ENCODE assay signal across 29 mouse cellular contexts in the genomic region with DNA sequence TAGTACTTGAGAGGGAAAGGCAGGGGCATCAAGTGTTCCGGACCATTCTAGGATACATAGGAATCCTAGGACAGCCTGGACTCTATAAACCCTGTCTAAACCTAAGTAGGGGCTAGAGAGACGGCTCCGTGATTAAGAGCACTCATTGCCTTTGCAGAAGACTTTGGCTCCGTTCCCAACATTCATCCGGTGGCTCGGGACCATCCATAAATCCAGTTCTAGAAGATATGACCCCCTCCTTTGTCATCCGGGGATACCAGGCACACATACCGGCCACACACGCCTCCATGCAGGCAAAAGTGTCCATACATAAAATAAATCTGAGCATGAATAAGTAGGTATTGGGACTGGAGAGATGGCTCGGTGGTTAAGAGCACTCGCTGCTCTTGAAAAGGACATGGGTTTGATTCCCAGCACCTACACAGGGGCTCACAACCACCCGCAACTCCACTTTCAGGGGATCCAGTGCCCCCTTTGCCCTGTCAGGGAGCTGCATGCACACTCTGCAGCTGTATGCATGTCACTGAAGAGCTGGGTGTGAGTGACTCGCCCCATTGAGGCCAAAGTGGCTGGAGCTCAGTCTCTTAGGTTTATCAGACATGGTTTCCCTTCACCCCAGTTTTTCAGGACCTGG. TPM values are rescaled to one million over a fixed set of nuclear protein-coding genes. Genes with fewer than 3 reads are reported as not detected.
DNase-seq lines count a peak whose midpoint lies in the region; ATAC-seq lines count a peak whose summit lies in the region.
"Had no signal": no experiment of that assay in that cellular context is flagged by ENCODE, and none has a peak within 500 bp of the region (broad histone marks: within the 10 kb centered on the region; RNA-seq: fewer than 3 reads in every experiment).

No protein-coding gene starts in this region.

- H3K9me3 ChIP-seq in heart, embryonic 10.5 days = no peaks in the 10 kb centered on the region
- H3K9me3 ChIP-seq in midbrain, embryonic 11.5 days (ENCODE audit: control insufficient read depth, low read length) = no peaks in the 10 kb centered on the region
- H3K9me3 ChIP-seq in midbrain, embryonic 13.5 days = no peaks in the 10 kb centered on the region
- H3K9me3 ChIP-seq: embryonic facial prominence, embryonic 13.5 days; embryonic facial prominence, embryonic 15.5 days; forebrain, embryonic 10.5 days; forebrain, embryonic 12.5 days; G1E had no signal

- ATAC-seq in midbrain, embryonic 11.5 days (ENCODE audit: low FRiP score) = no peak
- no peak for ATAC-seq in midbrain, embryonic 13.5 days
- ATAC-seq: activated CD4-positive, CD25-positive, alpha-beta regulatory T cell, adult 4 months; CD4-positive, CD25-positive, alpha-beta regulatory T cell, adult 4 months; forebrain, embryonic 14.5 days; forebrain, embryonic 16.5 days; Patski had no signal

- no peak overlapping the region for H3K27ac ChIP-seq in heart, embryonic 10.5 days
- no peak overlapping the region for H3K27ac ChIP-seq in midbrain, embryonic 11.5 days (ENCODE audit: low read depth, low read length)
- no peak overlapping the region for H3K27ac ChIP-seq in midbrain, embryonic 13.5 days
- H3K27ac ChIP-seq: embryonic facial prominence, embryonic 13.5 days; embryonic facial prominence, embryonic 15.5 days; forebrain, embryonic 10.5 days; forebrain, embryonic 12.5 days had no signal

- DNase-seq in heart, embryonic 10.5 days (ENCODE audit: low spot score) = peak; percentile 55
- no peak for DNase-seq in heart, postnatal 10 days
- peak; percentile 48 for DNase-seq in kidney, postnatal 10 days
- DNase-seq in kidney, adult 18-20 months = no peak
- peak; percentile 59 for DNase-seq in midbrain, embryonic 11.5 days (ENCODE audit: low spot score, missing footprints)
- DNase-seq: adrenal gland, adult 2 months; adrenal gland, postnatal 10 days; adrenal gland, postnatal 25 days; B cell, adult 2 months; cerebellum, adult 11 months; cerebellum, adult 18-20 months; cerebellum, adult 8-10 months; cerebellum, adult 9-11 months; cerebellum, postnatal 14 days; cerebellum, postnatal 36 days; embryo, embryonic 11 days had no signal

- H3K27me3 ChIP-seq in heart, embryonic 10.5 days (ENCODE audit: insufficient read depth, poor library complexity, severe bottlenecking) = no peaks in the 10 kb centered on the region
- no peaks in the 10 kb centered on the region for H3K27me3 ChIP-seq in midbrain, embryonic 11.5 days (ENCODE audit: control insufficient read depth, insufficient read depth, low read length)
- H3K27me3 ChIP-seq in midbrain, embryonic 13.5 days = no peaks in the 10 kb centered on the region
- H3K27me3 ChIP-seq: CH12.LX; embryonic facial prominence, embryonic 13.5 days; embryonic facial prominence, embryonic 15.5 days; forebrain, embryonic 12.5 days; Patski had no signal

- 92% methylated on average over 13 of the region's 13 CpGs for WGBS in heart, embryonic 10.5 days
- 92% methylated on average over 13 of the region's 13 CpGs for WGBS in midbrain, embryonic 11.5 days
- WGBS in midbrain, embryonic 13.5 days = 92% methylated on average over 13 of the region's 13 CpGs

- peaks cover 12% of the 10 kb centered on the region for H3K4me1 ChIP-seq in heart, embryonic 10.5 days
- 0 out of 2 replicates have a peak, but pooled peaks cover 2% of the 10 kb centered on the region for H3K4me1 ChIP-seq in midbrain, embryonic 11.5 days (ENCODE audit: control insufficient read depth, insufficient read depth, low read length)
- peaks cover 8% of the 10 kb centered on the region for H3K4me1 ChIP-seq in midbrain, embryonic 13.5 days (replicated peaks)

- H3K4me2 ChIP-seq in midbrain, embryonic 11.5 days = no peak overlapping the region
- no peak overlapping the region for H3K4me2 ChIP-seq in midbrain, embryonic 13.5 days (replicated peaks)
- H3K4me2 ChIP-seq: embryonic facial prominence, embryonic 13.5 days; embryonic facial prominence, embryonic 15.5 days; forebrain, embryonic 12.5 days had no signal

- no peak overlapping the region for H3K9ac ChIP-seq in midbrain, embryonic 11.5 days (ENCODE audit: low read length)
- no peak overlapping the region for H3K9ac ChIP-seq in midbrain, embryonic 13.5 days (replicated peaks)
- H3K9ac ChIP-seq: embryonic facial prominence, embryonic 13.5 days; embryonic facial prominence, embryonic 15.5 days; forebrain, embryonic 12.5 days had no signal

- H3K4me3 ChIP-seq in heart, embryonic 10.5 days = no peak overlapping the region
- H3K4me3 ChIP-seq in midbrain, embryonic 11.5 days (ENCODE audit: low read depth, low read length) = no peak overlapping the region
- no peak overlapping the region for H3K4me3 ChIP-seq in midbrain, embryonic 13.5 days (replicated peaks)
- H3K4me3 ChIP-seq: embryonic facial prominence, embryonic 13.5 days; embryonic facial prominence, embryonic 15.5 days; erythroblast, embryonic 14.5 days; forebrain, embryonic 10.5 days; forebrain, embryonic 12.5 days had no signal

- intact Hi-C loops in heart, postnatal 10 days (cut with DNase I) = no loop called here

- H3K36me3 ChIP-seq in heart, embryonic 10.5 days = peaks cover 20% of the 10 kb centered on the region
- H3K36me3 ChIP-seq in midbrain, embryonic 11.5 days (ENCODE audit: control insufficient read depth, insufficient read depth, low read length) = no peaks in the 10 kb centered on the region
- 0 out of 2 replicates have a peak, but pooled peaks cover 12% of the 10 kb centered on the region for H3K36me3 ChIP-seq in midbrain, embryonic 13.5 days
- H3K36me3 ChIP-seq: embryonic facial prominence, embryonic 15.5 days; forebrain, embryonic 10.5 days; forebrain, embryonic 12.5 days had no signal

RNA-seq across cellular contexts. Expression of a gene that starts 15.1 kb away (rescaled TPM):
- polyA plus RNA-seq in heart, embryonic 10.5 days (2016; fragmentation: Nextera tagmentation; extraction: Ambion mirVana) = 24.5 and 32.7 TPM in 2 replicates
- total RNA-seq in heart, postnatal 10 days (2021) = 10 to 100 TPM; 92.5 to 99.9 TPM
- 32.8 and 36.1 TPM in 2 replicates for polyA plus RNA-seq in midbrain, embryonic 11.5 days (2014; fragmentation: Nextera tagmentation; extraction: Ambion mirVana)
- polyA plus RNA-seq in midbrain, embryonic 13.5 days (2015; fragmentation: Nextera tagmentation; extraction: Ambion mirVana) = 50.3 and 51.0 TPM in 2 replicates

RNA-seq across cellular contexts. Expression of a gene that starts 15.3 kb away (rescaled TPM):
- 87.6 and 99.5 TPM in 2 replicates for polyA plus RNA-seq in heart, embryonic 10.5 days (2016; fragmentation: Nextera tagmentation; extraction: Ambion mirVana)
- total RNA-seq in heart, postnatal 10 days (2021) = 10 to 100 TPM; 29.7 to 34.0 TPM
- polyA plus RNA-seq in midbrain, embryonic 11.5 days (2014; fragmentation: Nextera tagmentation; extraction: Ambion mirVana) = 48.6 and 55.6 TPM in 2 replicates
- polyA plus RNA-seq in midbrain, embryonic 13.5 days (2015; fragmentation: Nextera tagmentation; extraction: Ambion mirVana) = 78.4 and 88.2 TPM in 2 replicates

RNA-seq across cellular contexts. Expression of a gene that starts 23.9 kb away (rescaled TPM):
- polyA plus RNA-seq in heart, embryonic 10.5 days (2016; fragmentation: Nextera tagmentation; extraction: Ambion mirVana) = 0.67 and 1.5 TPM in 2 replicates
- total RNA-seq in heart, postnatal 10 days (2021) = 1 to 10 TPM; 1.2 TPM
- 0.26 TPM in 2 replicates for polyA plus RNA-seq in midbrain, embryonic 11.5 days (2014; fragmentation: Nextera tagmentation; extraction: Ambion mirVana)
- polyA plus RNA-seq in midbrain, embryonic 13.5 days (2015; fragmentation: Nextera tagmentation; extraction: Ambion mirVana) = 0.28 and 0.30 TPM in 2 replicates
- polyA plus RNA-seq: activated CD4-positive, CD25-positive, alpha-beta regulatory T cell, adult 4 months; CD4-positive, CD25-positive, alpha-beta regulatory T cell, adult 4 months had no signal

RNA-seq across cellular contexts. Expression of a gene that starts 46.0 kb away (rescaled TPM):
- 27.7 and 30.6 TPM in 2 replicates for polyA plus RNA-seq in heart, embryonic 10.5 days (2016; fragmentation: Nextera tagmentation; extraction: Ambion mirVana)
- total RNA-seq in heart, postnatal 10 days (2021) = 10 to 100 TPM; 17.4 to 17.7 TPM
- polyA plus RNA-seq in midbrain, embryonic 11.5 days (2014; fragmentation: Nextera tagmentation; extraction: Ambion mirVana) = 28.7 and 30.1 TPM in 2 replicates
- 69.1 and 76.5 TPM in 2 replicates for polyA plus RNA-seq in midbrain, embryonic 13.5 days (2015; fragmentation: Nextera tagmentation; extraction: Ambion mirVana)

Comparison
In these comparisons a context has a peak if more than half of its experiments do, and no peak if none do; other contexts are left out.
1. DNase-seq: peak in heart, embryonic 10.5 days (single experiment), kidney, postnatal 10 days (single experiment) and midbrain, embryonic 11.5 days (single experiment); none in heart, postnatal 10 days (0 of 2) and kidney, adult 18-20 months (single experiment).